Mouse (Mus musculus): Measurements from ENCODE around the gene Itgam. TPM values are rescaled to one million over a fixed set of nuclear protein-coding genes. Genes with fewer than 3 reads are reported as not detected.
"Not testable (repeated sequence)": the region's sequence is repeated elsewhere in the genome, so short reads cannot be mapped to it uniquely, and the experiment has no call there.

Itgam gene
- polyA plus RNA-seq (2017; shearing (Covaris generic)), result under 1 TPM; 0.56 to 0.70 TPM

DNA sequence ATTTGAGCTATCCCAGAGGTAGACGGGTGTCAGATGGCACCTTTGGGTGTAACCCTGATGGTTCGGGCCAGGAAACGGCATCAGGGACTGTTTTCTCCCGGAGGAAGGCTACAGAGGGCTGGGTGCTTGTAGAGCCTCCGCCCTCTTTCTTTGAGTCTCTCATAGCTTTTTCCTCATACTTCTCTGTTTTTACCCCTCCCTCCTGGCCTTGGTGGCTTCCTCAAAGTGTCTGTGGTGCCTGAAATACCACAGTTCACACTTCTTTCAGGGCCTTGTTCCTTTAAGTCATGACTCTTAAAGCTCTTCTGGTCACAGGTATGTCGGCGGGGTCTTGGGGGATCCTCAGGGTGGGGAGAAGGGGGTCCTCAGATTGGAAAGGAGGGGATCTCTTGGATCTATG lies at the start of gene Itgam, which contains the start of gene Gm49368:
Gene Itgam, plus strand, starts transcription at position 185 of the 400 bp plus-strand sequence.
Gene Gm49368, plus strand, starts transcription at position 228 of the 400 bp plus-strand sequence.
- ATAC-seq, result no peak

DNA sequence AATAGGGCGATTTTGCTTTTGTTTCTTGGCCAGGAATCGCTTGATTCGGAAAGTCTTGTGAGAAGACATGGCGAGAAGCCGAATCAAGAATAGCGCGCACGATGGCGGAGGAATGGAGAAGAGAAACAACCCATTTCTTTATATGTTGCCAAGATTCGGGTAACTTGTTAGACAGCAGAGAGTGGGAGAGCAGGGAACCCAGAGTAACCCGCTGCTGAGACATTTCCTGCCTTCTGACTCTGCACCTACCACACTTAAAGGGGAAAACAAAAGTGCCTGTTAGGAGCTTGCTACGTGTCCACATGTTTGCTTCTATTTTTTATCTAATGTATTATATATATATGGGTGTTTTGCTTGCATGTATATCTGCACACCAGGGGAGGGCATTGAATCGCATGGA lies 49.3 kb upstream of the Itgam start:
- ATAC-seq, result no peak

DNA sequence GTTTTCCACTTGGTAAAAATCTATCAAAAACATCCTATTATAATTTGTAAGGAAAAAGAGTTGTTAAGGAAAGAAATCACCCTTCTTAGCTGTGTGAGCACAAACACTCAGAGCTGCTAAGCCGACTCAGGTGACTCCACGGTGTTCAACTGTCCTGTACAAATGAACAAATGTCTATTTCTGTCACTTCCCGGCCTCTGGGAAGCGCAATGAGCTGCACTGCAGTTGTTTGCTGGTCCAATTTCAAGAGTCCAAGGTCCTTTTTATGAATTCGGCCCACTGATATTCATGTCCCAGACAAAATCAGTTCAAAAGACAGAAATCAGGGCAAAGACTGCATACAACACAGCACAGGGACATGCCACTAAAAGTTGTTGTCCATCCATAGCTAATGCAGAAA lies 46.3 kb upstream of the Itgam start:
- not testable (repeated sequence) for ATAC-seq

DNA sequence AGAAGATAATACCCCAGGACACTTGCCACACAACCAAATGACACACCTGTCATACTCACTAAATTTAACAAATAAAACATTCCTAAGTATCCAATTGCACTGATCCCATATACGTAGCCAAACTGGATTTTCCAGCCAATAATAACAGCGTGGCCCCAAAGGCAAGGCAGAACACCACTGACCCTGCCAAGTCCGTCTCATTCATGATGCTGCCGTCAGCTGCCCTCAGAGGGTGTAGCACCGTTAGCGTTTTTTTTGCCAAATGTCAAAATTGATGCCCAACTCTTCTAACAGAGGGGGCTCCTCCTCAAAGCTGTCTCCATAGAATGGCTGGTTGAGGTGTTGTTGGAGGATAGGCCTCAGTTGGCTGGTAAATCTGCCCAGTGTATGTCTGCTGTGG lies 45.8 kb upstream of the Itgam start:
- no peak for ATAC-seq

DNA sequence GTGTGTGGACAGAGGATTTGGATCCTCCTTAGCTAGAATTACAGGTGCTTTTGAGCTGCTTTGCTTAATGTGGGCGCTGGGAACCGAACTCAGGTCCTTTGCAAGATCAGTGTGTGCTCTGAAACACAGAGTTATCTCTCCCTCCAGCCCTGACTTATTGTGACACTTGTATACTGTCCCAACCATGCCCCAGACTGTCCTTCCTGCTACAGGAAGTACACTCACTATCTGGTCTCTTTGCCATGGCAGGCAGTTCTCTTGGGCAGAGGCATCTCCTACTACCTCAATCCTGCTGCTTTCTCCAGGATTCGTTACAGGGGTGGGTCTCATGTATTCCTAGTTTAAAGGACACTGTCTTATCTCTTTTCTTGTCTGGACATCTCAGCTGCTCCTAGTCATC lies 44.2 kb upstream of the Itgam start:
- no peak for ATAC-seq

DNA sequence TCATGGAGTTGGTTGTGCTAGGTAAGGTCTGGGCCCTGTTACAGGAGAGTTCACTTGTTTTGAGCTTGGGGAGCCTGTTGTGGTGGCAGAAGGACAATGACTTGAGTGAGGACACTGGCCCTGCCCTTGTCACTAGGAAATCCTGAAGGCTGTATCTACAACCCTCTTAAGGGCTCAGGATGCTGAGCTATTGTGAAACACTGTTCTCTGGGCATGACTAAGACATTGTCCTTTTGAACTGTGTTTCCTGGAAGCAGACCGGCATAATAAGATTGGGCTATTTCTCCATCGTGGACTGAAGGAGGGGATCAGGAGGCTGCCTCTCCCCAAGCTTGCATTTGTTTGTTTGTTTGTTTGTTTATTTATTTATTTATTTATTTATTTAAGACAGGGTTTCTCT lies 43.3 kb upstream of the Itgam start:
- ATAC-seq, result no peak

DNA sequence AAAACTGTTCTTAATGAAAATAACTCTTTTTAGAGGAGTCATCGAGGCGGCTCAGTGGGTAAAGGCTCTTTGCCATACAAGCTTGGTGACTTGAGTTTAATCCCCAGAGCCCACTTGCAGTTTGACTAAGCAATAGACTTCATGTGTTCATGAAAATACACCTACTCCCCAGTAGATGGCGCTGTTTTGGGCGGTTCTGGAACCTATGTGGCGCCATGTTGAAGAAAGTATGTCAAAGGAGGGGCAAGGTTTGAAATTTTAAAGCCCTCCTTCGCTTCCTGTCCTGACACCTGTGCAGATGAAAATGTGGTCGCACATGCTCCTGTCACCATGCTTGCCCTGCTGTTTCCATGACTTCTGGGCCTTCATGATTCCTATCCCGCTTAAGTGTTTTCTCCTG lies 39.5 kb upstream of the Itgam start:
- no peak for ATAC-seq

DNA sequence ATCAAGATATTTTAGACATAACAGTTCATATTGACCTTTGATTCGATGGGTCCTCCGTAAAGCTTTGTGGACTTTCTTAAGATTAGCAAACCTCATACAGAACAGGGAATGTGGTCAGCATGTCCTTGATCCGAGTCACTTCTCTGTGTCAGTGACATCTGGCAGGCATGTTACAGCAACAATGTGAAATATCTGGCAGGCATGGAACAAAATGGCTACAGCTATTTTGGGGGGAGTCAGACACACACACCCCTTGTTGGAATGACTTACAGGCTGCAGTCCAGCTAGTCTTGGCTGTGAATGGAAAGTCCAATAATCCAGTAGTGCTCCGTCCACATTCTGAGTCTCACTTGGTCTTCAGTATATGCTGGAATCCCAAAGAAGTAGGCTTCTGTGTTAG lies 38.9 kb upstream of the Itgam start:
- ATAC-seq, result no peak

DNA sequence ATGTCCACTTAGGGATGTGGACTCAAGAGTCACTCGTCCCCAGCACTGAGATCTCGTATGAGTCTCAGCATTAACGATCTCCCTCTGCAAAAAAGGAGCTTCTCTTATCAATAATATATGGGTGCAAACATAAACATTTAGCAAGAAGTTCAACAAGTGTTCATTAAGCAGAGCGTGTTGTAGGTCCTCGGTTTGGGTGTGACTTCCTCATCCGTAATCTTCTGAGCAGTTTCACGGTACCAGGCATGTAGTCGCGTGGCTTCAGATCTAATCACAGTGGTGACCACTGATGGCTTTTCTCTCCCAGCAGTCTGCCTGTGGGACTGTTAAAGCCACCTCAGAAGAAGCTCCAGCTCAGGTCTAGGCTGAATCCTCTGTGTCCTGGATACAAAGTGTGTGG lies 38.1 kb upstream of the Itgam start:
- no peak for ATAC-seq

DNA sequence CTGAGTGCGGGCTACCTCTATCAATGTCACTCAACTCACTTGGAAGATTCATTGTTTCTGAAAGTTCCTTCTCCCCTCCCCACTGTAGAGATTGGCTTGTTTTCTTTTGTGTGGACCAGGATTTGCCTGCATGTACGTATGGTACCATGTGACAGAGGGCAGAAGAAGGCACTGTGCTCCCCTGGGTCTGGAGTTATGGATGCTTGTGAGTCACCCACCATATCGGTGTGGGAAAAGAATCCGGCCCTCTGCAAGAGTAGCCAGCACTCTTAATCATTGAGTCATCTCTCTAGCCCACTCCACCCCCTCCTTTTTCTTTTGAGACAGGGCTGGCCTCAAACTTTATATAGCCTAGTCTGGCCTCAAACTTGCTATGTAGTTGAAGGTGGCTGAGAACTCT lies 37.5 kb upstream of the Itgam start:
- ATAC-seq, result no peak

DNA sequence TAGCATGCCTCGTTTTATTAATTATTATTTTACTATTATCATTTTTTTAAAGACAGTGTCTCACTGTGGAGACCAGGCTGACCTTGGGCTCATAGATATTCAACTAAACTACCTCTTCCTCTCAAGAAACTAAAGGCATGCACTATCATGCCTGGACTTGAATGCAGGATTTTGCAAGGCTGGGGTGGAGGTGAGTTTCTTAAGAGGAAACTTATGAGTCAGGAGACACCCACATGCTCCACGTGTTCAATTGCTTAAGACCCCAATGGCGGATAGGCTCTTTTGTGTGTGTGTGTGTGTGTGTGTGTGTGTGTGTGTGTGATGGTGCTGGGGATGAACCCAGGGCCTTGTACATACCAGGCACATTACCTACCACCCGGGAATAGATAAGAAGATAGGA lies 37.1 kb upstream of the Itgam start:
- no peak for ATAC-seq

DNA sequence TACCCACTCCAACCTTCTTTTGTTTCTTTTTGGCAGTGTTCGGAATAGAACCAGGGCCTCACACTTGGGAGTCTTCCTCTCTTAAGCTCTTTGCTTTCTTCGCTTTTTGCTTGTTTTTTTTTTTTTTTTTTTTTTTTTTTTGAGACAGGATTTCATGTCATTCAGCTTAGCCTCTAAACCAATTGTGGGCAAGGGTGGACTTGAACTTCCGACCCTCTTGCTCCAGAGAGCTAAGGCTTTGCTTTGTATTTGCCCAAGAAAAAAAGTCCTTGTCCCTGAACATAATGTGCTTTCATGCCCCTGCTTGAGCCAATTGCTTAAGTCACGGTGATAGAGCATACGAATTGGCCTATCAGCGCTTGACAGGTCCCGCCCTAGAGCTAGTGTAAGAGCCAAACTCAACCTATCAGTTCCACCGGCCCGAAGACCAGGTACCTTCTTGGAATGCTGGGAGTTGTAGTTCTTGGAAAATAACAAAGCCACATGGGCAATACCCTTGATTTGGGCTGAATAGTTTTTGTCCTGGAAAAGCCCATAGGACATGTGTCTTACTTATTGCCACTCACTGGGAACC lies 30.9 kb upstream of the Itgam start:
- no peak for ATAC-seq

DNA sequence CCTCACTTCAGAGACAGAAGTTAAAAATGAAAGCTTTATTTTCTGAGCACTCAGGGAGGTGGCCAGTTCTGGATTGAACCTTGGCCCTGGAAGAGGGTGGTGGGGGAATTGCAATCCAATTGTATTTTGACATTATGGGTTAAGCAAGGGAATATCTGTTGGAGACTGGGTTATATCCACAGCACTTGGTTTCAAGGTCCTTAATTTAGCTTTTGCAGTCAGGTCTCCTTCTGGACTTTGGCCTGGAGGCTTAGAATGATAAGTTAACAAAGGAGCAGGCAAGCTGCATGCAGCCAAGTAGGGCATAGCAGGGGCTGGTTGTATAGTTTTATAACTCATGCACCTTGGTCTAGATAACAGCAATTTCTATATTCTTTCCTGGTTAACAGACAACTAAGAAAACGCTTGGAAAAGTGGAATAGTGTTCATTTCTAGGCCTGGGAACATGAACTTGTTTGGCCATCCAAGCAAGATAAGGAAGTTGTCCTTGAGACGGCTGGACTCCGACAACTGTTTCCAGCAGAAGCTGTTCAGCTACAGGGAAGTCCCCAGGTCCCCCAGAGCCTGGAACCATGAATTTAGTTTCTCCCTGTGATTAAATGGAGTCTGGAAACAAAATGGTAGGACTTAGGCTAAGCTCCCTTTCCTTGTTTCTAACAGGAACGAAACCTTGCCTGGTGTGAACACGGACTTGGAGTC lies 30.0 kb upstream of the Itgam start:
- ATAC-seq, result no peak

DNA sequence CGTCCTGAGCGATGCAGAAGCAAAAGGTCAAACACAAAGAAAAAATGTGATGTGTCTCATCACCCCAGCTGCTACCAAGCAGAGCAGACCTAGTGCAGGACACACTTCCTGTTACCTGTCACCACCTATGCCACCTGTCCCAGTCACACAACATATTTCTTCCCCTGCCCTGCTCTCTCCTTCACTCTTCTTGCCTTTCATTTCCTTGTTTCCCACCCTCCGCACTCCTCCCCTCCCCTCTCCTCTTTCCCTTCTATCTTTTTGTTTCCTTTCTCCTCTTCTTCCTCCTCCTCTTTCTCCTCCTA lies 29.5 kb upstream of the Itgam start:
- no peak for ATAC-seq

DNA sequence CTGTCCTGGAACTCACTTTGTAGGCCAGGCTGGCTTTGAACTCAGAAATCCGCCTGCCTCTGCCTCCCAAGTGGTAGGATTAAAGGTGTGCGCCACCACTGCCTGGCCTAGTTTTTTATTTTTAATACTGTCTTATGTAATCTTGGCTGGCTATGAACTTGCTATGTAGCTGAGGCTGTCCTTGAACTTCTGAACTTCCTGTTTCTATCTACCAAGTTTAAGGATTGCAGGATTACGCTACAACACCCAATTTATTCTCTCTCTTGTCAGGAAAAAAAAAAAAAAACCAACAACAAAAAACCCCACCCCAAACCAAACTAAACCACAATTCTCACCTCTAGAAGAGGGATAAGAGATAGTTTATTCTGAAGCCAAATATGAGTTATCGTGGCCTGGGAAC lies 28.8 kb upstream of the Itgam start:
- no peak for ATAC-seq

DNA sequence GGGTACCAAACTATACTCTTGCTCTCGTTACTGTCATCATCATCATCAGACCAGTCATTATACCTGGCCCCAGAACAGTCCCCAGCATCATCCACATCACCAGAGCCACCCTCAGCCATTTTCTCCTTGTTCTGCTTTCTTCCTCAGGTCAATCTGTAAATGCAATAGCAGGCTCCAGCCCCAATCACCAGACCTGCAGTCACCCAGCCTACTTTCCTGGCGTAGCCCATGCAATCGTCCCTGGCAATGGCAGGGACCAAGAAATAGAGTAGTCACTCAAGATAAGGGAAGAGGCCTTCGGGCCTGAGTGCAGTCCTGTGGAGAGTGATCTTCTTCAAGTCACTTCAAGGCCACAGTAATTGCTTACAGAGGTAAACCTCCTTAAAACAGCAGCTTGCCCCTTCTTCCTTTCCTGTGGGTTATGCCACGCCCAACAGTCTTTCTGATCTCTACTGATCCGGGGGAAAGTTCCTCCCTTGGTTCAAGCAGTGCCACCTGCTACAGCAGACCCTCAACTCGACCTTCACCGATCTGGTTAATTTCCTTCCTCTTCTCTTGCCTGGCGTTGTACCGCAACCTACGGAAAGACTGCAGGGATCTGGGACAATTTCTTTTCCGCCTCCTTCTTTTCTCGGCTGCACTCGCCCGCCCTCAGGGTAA lies 20.1 kb upstream of the Itgam start:
- not testable (repeated sequence) for ATAC-seq

DNA sequence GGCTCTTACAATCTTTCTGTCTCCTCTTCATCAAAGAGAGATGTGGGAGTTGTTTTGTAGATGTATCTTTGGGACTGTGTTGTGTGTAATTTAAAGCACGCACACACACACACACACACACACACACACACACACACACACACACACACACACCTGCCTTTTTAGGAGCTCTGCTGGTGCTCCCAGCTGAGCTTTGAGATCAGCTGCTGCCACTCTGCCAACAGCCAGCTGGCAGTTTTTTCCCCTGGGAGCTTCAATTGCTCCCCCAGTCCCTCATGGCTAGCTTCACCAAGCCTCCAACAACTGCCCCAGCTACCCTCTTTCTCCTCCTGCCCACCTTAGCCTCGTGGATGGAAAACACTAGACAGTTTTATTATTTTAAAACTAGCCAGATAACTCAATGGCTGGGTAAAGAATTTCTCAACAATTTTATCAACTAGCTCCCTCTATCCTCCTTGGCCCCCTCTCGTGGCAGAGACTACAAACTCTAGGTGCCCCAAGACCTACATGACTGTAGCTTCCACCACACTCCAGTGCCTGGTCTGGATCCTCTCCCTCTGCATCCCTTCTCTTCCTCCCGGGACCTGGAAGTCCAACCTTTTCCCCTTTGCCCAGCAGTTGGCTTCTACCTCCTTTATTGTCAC lies 18.2 kb upstream of the Itgam start:
- ATAC-seq, result no peak

DNA sequence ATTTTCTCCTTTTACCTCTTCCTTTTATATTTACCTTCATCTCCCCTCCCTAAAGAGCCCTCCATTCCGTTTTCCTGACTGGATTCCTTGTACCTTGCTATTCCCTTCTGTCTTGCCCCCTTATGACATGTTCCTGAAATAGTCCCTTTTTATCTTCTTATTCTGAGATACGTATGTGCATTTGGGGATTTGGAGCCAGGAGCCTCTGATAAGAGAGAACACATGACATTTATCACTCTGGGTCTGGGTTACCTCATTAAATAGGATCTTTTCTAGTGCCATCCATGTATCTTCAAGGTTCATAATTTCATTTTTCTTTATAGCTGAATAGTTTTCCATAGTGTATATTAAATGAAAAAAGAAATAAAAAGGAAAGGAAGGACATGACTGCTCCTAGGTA lies 16.8 kb upstream of the Itgam start:
- ATAC-seq, result no peak

DNA sequence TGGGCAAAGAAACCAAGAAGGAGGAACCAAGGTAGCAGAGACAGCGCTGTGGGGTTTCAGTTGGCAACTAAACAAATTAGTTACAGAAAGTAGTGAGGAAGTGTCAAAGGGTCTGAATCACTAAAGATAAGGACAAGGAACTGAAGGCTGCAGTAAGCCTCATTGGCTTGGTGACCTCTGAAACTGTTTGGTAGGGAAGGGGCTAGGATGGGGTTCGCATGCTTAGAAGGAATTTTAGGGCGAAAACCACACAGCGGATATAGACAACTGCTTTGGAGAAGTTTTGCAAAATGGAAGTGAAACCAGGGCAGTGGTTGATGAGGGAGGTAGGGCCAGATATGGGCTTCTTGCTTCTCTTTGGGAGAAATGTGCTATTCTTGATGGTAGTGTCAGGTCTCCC lies 13.6 kb upstream of the Itgam start:
- no peak for ATAC-seq

DNA sequence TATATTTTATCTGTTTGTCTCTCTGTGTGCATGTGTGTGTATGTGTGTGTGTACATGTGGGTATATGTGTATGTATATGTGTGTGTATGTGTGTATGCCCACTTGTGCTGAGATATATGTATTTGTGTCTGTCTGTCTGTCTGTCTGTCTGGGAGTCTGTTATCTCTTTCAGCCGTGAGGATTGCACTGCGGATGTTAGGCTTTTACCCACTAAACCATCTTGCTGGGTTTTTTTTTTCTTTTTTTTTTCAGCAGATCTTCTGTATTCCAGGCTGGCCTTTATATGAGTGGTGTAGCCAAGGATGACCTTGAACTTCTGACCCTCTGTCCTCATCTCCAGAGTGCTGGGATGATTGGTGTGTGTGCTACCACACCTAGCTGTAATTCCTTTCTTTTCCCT lies 13.2 kb upstream of the Itgam start:
- no peak for ATAC-seq

DNA sequence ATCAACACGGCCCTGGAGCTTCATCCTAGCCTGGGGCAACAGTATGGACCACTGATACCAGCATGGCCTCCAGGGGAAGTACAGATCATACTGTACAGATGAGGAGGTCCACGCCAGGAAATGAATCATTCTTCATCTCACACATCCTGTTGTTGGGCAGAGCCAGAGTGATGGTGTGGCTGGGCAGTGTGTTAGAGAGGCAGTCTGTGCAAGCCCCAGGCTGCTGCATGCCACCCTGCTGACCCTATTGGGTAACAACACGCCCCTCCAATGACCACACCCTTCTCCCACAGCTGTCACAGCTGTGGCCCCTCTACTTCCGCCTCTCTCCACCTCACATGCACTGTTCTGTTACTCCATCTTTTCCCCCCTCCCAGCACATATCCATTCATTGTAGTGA lies 11.7 kb upstream of the Itgam start:
- ATAC-seq, result peak; percentile 57

DNA sequence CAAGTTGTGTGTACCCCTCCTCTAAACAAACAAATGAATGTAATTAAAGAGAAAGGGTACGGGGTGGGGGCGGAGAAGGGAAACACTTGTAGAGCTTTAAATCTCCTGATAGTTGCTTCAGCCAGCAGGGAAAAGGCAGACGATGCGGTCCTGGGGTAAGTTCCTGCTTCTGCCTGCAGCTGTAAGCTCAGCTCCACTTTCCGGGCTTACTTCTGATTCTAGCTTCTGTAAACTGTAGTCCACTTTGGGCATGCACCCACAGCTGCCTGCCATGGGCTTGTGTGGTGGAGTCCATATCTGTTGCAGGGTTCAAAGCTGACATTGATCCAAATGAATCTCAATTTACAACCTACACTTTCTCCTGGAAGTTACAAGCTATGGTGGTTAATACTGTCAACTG lies 9.4 kb upstream of the Itgam start:
- ATAC-seq, result no peak

DNA sequence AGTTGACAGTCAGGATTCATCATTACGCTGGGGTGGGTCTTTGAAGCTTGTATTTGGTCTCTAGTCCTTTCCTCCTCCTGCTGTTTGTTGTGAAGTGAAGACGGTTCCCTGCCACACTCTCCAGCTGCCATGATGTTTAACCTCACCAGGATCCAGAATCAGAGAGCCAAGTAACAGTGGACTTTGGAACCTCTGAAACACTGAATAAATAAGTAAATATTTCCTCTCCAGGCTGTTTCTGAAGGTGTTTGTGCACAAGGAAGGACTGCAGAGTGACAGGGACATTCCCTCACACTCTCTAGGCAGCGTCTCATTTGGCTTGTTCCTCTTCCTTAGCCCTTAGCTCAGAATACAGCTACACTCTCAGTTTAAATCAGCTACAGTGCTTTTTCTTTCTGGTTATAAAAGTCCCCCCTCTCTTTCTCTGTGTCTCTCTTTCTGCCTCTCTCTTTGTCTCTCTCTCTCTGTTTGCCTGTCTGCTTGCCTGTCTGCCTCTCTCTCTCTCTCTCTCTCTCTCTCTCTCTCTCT lies 5.5 kb upstream of the Itgam start:
- no peak for ATAC-seq

DNA sequence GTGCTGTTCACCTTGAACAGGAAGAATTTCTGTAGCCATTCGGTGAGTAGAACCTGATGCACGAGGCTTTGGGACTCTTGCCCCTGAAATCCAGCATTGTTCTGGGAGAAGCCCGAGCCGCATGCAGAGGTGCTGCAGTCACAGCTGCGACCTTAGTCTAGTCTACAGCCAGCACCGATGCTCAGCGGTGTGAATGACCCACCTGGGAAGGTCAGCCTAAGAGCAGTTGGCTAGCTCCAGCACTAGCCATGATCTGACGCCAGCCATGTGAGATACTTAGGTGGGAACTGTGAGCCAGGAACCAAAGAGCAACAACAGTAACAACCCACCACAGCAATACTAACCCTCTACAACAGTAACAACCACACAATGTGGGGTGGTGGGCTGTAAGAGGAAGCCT lies 4.6 kb upstream of the Itgam start:
- no peak for ATAC-seq

All from CD4-positive, CD25-positive, alpha-beta regulatory T cell, adult 4 months (primary cell).